Mouse (Mus musculus): ENCODE results near the gene Naa38.

Gene Naa38

DNA sequence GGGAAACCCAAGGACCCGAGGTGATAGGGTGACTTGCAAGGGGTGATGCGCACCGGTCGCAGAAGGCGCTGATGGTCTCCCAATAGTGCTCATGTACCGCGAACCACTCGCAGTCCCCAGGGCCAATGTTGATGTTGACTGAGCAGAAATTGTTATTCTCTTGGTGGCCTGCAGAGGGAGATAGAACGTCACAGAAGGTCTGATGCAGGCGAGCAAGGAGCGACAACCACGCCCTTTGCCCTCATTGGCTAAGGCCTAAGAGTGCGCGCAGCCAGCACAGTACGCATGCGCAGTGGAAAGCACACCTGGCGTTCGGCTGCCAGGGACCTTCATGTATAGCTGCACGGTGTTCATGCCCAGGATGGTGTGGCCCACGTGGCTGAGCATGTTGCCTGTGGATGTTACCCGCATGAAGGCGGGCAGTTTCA, 5.9 kb downstream of the Naa38 start:
- DNase-seq, result peak; percentile 95

DNA sequence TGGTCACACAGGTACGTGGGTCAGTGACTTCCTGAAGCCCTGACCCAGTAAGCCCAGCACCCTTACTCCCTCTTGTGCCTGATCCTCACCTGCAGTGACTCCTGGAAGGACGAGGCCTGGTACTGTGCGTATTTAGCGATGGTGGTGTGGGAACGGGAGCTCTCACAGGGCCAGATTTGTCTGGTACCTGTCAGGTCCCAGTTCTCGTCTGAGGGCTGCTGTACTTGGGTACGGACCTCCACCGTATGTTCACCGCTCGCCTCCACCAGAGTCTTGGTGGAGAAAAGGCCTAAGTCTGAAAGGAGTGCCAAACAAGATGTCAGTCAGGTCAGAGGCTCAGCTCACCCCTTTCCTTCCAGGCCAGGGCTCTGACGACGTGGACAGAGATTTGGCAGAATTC, 6.7 kb downstream of the Naa38 start:
- DNase-seq, result no peak

DNA sequence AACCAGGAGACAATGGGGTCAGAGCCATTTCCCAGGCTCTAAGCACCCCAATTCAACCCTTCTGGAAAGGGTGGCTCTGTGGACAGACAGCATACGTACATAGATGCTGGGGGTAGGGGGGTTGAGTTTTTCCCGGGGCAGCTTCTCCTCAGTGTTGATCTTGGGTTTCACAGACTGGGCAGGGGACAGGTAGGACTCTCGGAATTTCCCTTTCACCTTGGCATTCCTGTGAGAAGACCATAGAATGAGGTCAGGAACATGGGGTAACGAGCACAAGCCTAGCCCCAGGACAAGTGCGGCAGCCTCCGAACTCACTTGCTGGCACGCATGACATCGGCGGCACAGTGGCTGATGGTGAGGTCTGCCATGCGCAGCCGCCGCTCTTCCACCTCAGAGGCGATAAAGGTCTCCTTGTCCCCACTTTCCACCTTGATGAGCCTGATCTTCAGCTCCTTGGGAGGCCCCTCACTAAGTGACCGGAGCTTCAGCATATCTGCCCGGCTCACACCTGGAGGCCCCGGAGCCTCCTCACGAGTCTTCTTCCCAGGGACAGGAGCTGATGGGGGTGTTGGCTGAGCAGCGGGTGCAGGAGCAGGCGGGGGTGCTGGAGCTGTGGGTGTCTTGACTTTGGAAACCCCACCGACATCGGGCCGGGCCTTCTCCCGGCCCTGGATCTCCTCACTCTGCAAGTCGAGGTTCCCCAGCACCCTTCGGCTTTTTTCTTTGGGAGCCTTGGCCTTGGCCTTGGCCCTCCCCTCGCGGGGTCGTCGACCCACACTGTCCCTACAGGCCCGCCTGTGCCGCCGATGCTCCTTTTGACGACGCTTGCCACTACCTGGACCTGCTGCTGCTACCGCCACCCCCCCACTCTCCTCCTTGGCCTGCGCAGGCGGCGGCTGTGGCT, 8.7 kb downstream of the Naa38 start:
- DNase-seq, result peak in 1 of 2 experiments; percentile 25

DNA sequence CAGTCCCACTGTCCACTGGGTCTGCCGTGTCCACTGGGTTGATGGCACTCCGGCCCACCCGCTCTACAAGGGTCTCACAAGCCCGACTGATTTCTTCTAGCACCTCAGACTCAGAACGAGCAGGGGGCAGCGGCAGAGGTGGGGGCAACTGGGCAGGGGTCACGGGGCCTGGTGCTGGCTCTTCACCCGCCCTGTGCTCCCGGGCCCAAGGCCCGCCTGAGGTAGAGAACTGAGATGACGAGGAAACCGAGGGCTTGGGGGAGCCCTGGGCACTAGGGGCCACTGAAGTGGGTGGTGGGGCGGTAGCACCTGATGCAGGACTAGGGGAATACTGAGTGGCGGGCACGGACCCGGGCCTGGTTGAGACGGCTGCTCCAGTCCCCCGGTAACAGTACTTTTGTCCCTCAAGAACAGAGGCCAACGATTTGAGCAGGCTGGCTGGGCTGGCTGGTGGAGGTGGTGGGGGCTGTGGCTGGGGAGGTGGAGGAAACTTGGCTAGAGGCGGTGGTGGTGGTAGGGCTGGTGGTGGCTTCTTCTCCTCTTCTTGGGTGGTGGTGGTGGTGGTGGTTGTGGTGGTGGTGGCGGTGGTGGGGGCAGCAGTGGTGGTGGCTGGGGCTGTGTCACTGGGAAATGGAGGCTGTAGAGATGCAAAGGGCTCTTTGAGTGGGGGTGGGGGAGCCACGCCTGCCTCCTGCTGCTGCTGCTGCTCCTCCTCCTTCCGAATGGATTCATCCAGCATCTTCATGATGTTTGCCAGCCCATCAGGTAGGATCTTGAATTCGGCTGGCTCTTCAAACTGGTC, 9.5 kb downstream of the Naa38 start:
- peak; percentile 15 to 42 for DNase-seq

DNA sequence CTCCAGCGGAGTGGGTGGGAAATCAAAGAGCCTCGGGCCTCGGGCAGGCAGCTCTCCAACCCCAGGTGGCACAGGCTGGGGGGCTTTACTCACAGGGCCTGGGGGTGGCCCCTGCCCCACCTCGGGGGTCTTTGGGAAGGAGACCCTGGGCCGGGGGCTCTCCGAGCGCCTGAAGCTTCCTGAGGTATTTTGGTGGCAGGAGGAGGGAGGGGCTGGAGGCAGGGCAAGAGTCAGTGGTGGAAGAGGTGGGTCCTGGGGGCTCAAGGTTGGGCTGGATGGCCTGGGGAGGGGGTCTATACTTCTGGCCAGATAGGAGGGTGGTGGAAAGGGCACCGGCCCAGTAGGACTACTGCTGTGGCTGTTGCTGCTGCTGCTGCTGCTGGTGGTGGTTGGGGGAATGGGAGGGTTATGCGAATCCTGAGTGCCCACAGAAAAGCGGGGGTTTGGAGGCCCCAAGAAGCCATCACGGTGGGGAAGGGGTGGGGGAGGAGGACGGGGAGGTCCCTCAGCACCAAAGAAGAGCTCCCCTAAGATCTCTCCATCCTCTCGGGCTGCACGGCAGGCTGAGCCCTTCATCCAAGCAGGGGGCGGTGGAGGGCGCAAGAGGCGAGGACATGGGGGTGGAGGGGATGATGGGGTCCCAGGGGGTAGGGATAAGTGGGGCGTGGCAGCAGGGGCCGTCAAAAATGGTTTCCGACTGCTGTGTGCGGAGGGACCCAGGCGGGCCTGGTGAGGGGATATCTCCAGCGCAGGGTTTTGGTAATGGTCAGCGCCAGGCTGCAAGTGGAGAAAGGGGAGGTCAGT, 10.3 kb downstream of the Naa38 start:
- peak in 1 of 2 experiments; percentile 26 for DNase-seq

DNA sequence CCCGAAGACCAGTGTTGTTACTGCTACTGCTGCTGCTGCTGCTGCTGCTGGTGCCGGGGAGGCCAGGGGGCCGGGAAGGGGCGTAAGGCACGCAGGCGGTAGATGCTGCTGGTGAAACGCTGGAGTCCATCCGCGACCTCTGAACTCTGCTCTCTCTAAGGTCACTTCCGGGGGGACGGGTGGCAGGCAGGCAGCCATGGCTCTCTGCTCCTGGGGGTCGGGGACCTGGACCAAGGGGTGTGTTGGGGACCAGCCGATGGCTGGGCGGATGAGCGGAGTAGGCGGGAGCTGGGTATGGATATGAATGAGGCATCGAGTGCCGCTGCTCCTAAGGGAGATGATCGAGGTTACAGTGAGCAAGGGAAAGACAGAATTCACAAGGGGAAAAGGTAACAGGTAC, 11.0 kb downstream of the Naa38 start:
- no peak for DNase-seq

DNA sequence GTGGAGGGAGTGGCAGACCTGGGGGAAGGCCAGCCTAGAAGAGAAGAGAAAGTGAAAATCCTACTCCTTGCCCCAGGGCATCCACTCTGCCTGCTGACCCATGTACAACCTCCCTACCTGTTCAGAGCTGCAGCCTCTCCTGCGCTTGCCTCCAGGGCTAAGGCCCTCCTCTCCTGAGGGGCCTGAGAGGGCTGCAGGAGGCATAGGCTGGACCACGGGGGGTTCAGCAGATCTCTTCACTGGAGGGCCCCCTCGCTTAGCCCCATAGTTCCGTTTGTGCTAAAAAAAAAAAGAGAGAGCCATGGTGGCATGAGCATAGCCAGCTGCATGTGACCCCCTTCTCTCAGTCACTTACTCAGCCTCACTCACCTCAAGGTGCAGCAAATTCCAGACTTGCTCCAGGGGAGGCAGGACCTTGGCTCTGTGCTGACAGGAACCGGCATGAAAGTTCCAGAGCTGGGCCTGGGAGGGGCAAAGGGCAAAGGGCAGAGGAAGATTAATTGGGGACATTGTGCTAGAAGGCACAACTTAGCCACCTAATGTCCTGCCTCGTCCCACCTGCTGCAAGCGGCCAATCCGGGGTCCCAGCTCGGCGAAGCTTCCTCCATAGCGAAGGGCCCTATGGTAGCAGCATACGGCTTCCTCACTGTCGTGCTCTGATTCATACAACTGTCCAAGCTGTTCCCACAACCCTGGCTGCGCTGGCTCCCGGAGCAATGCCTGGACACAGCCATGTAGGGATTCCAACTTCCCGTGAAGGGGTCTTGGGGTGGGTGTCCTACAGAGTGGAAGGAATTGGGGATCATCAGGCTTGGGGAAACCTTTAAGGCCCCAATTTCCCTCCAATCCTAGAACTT, 11.8 kb downstream of the Naa38 start:
- DNase-seq, result peak in 1 of 2 experiments; percentile 11

DNA sequence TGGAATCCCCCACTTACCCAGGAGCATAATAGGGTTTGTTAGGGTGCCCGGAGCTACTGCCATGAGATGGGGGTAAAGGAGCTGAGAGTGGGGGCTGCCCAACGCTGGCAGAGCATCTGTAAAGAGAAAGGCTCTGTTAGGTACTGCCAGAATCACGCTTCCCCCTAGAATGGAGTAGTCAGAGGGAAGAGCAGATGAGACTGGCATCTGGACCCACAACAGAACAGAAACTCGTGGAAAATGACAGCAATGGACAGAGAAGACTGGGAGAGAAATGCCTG, 12.4 kb downstream of the Naa38 start:
- no peak for DNase-seq

DNA sequence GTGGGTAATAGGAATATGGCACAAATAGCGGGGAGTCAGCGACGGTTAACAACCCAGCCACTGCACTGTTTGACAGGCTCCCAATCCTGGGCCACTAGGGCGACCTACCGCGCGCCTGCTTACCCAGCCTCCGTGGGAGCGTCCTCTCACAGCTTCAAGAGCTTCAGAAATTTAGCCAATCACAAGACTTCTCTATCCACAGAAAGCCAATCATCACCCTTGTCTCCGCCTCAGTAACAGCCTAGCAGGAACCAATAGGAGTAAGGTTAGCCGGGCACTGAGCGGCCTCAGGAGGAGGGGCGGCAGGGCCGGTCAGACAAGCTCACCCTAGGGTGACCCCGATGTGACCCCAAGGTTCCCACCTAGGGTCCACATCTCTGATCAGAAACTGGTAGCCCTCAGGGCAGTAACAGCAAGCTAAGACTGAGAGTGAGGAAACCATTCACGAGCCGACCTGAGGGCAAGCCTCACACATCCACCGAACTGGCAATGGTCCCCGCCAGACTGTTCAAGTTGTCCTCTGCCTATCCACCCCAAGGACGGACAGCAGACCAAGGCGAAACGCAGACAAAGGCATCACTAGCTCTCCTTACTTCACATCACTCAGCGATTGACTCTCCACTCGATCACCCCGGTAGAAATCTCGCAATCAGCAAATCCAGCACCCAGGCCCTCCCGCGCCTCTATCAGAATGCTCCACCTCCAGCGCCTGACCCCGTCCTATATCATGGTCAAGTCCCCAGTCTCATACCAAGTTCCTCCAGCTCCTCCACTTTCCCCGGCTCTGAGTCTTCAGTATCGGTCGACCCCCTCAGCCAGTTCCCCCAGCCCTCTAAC, 13.5 kb downstream of the Naa38 start:
- peak; percentile 81 to 85 for DNase-seq

DNA sequence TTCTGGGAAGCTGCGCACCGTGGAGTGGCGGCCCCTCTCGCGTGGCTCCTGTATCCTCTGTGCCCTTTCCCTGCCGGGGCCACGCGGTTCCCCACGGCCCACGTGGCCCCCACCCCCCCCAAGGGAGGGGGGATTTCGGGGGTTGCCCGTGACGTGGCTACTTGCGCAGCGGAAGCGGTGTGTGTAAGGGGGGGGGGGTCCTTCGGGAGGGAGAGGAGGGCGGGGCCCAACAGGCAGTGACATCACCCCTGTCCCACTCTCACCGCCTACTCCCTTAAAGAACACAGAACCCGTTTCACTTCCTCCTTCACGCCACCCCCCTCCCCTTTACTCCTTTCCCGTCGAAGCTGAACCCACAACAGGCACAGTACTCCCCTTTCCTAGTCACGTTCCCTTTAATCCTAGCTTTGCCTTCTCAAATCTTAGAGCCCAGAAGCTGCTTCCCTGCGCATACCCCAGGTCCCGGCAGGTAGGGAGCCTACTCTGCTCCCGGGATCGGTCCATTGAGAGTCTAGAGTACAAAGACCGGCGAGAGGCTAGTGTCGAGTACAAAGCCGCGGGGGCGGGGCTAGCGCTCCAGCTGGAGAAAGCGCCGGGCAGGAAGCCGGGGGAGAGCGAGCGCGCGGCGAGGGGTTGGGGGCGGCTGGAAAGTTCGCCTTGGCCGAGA, 14.2 kb downstream of the Naa38 start:
- DNase-seq, result peak; percentile 80 to 84

DNA sequence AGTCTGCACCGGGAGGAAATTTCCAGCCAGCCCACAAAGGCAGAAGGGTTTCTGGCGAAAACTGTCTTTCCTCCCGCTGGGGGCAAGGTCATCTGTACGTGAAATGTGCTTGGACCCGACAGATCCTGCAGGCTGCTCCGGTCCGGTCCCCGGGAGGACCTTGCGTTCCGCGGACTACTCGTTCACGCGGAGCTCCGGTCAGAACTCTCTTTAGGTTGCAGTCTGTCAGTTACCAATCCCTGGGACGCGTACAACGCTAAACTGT, 14.7 kb downstream of the Naa38 start:
- no peak for DNase-seq

DNA sequence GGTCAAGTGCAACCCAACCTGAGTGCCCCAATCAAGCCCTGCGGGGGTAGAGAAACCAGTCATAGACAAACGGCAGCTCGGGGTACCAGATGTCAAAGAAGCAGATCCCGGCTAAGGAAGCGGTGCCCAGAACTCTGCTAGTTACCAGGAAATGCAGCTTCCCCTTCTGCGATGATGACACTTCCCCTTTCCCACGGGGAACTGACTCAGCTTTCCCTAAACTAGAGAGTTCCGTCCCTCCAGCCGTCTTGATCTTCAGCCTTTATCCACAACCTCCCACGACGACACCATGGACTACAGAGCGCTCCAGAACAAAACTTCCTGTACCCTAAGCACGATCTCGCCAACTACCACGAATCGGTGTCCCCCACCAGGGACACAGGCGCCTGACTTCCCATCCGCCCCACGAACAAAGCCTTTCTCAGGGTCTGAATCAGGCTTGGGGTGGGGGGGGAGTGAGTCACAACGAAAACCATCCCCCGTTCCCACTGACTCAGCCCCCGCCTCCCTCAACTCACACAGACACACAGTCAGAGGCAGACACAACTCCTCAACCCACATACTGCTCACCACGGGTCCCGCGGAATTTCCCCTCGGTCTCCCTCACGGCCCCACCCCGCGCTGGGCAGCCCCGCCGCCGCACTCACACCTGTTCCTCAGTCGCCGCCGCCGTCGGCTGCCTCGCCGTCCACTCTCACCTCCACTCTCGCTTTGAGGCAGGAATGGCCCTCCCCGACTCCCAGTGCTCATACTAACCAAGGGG, 15.2 kb downstream of the Naa38 start:
- DNase-seq, result peak in 1 of 2 experiments; percentile 70

DNA sequence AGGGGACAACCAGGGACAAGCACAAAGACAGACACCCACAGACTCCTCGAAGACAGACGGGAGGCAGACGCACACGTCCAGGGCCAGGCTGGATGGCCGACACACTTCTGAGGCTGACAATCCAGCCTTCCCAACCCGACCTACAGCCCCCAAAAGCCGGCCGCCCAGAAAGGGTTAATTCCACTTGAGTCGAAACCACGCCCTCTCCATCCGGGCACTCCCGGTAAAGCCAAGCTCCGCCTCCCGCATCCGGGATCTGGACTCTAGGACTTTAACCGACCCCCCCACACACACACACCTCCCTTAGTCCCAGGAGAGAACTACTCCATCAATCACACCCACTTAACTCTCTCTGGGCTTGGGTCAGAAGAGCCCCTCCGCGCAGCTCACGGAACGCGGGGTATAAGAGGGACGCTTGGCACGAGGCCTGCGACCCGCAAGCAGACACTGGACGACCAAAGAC, 15.8 kb downstream of the Naa38 start:
- DNase-seq, result peak; percentile 97 to 99

DNA sequence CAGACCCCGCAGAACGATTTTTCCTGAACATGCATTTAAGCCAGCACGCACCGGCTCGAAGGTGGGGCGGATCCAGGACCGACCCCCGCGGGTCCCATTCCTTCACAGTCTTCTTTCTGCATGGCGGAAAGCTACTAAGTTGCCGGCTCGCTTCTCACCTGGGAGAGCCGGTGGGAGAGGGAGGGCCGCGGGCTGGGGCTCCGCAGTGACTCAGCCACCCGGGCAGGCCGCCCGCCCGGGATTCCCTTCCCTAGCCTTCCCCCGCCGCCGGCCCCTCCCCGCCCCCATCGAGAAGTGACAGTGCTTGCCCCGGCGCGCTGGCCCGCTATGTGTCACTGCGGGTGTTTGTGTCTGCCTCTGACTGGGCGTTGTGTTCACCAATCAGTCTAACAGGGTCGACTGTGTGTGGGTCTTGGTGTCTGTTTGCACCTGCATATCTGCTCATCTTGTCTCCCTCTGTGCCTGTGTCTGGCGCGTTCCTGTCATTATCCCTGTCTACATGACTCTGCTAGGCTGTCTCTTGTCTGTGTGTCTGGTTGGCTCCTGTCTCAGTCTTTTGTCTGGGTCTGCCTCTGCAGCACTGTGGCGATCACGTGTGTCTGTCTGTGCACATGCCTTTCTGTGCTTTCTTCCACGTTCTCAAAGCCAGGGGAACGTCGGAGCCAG, 16.4 kb downstream of the Naa38 start:
- DNase-seq, result peak; percentile 64 to 73

DNA sequence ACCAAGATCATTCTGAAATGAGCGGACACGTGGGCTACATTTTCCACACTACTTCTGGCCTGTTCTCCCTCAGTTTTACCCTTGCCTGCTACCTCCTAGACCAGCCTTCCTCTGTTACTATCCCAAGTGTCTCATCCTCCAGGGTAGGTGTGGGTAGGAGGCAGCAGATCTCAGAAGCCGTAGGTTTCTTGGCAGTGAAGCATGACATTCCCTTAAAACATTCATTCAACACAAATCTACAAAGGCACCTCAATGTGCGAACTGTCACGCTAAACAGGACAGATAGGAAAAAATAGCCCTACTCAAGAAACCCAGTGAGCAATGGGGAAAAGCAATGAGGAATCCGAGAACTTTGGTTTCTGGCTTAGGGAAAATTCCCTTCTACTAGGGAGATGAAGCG, 17.3 kb downstream of the Naa38 start:
- no peak for DNase-seq

DNA sequence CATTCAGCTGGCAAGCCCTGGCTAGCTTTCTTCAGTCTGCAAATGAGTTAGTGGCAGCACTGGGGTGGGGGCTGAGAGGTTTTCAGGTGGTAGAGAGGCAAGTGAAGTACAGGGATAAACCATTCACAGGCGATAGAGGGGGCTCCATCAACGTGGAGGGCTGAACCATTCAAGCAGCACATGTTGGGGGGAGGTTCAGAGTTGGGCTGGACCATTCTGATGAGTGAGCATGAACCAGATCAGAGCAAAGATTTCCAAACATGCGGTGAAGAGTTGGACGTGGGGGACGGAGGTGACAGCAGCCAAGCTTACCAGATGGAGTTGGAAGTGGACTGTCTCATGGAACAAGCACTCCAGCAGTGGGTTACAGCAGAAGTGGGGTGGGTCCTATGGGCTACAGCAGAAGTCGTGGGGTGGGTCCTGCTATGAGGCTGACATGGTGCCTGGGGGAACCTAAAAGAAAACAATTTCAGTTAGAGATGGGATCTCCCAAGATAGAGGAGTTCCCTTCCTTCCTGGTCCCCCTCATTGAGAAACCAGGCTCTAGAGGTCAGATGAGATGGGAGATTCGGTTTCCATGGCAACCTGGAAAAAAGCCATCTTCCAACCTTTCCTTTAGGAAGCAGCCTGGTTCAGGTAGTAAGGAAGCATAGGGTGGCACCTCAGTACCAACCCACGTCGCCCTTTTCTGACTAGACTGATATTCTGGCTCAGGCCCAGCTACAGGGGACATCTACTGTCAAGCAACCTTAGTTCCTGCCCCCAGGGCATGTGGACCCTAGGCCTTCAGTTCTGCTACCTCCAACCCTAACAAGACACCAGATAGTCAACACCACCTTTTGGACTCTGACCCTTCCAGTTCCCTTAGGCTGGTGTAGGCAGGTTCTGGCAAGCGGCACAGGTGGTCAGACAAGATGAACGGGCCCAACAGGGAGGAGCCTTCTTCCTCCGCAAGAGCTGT, 18.2 kb downstream of the Naa38 start, which contains the start of gene Kdm6b:
Gene Kdm6b, minus strand, starts transcription at position 455 of the 961 bp plus-strand sequence.
- peak; percentile 88 to 90 for DNase-seq

DNA sequence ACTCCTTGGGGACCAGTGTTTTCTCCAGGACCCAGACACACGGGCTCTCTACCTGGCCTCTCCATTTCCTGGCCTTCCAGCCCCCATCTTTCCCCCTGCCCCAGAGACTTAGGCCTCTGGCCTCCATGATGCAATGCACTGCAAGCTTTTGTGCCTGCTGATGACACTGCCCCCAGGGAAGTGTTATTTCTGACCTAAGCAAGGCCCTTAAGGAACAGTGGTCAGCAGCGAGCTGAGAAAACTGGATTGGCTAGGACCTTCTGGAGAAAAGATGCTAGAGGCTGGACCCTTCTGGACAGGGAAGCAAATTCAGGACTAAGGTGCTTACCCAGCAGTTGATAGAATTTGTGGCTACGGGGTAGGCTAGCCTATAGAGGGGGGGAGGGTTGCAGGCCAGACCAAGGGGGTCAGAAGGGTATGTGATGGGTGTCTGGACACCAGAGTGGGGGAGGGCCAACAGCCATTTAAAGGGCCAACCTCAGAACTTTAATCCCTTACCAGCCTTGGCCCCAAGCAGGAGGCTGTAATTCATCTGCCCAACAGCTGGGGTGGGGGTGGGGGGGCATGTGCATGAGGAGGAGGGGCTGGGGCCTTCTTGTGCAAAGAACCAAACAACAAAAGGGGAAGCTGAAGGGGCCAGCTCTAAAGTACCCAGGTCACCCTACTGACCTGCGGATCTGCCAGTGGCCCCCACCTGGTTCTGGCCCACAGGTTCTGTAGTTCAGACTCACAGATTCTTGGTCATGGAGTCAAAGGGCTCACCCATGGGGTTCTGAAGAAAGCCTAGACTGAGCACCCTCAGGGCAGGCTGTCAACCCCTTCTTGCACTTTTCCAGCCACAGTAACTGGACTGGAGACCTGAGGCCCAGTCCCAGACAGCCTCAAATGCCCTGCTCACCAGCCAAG, 19.4 kb downstream of the Naa38 start:
- DNase-seq, result peak; percentile 34 to 37

All from cerebellum, postnatal 14 days (tissue).